In genomic region chr16:35602529-35602928, GRCm38 (mm10) we compare ENCODE assay signal across 21 mouse cellular contexts.
DNase-seq lines count a peak whose midpoint lies in the region; ATAC-seq and TF ChIP-seq lines count a peak whose summit lies in the region.
"Had no signal": no experiment of that assay in that cellular context is flagged by ENCODE, and none has a peak within 500 bp of the region (broad histone marks: within the 10 kb centered on the region; RNA-seq: fewer than 3 reads in every experiment).

No protein-coding gene starts in this region.

- ATAC-seq in hindbrain, postnatal 0 days: no peak
- ATAC-seq in hindbrain, embryonic 13.5 days (ENCODE audit: low FRiP score): no peak
- ATAC-seq: intestine, embryonic 16.5 days had no signal

- H3K4me1 ChIP-seq in hindbrain, postnatal 0 days (ENCODE audit: insufficient read depth, low read length): peaks cover 34% of the 10 kb centered on the region
- peaks cover 81% of the 10 kb centered on the region for H3K4me1 ChIP-seq in hindbrain, embryonic 13.5 days (replicated peaks)
- H3K4me1 ChIP-seq: liver, embryonic 13.5 days had no signal

- no peaks in the 10 kb centered on the region for H3K36me3 ChIP-seq in hindbrain, postnatal 0 days (ENCODE audit: insufficient read depth, low read length)
- H3K36me3 ChIP-seq in hindbrain, embryonic 13.5 days: no peaks in the 10 kb centered on the region
- H3K36me3 ChIP-seq: heart, embryonic 10.5 days; kidney, embryonic 15.5 days; limb, embryonic 13.5 days; liver, embryonic 13.5 days; midbrain, embryonic 12.5 days had no signal

- peak; percentile 45 for DNase-seq in hindbrain, postnatal 0 days (ENCODE audit: low spot score)
- DNase-seq in right cerebral cortex, adult 2 months (ENCODE audit: low spot score in 2 of 2): peak; percentile 63 to 68
- DNase-seq in right cerebral cortex, postnatal 4 days: no peak
- DNase-seq in left cerebral cortex, postnatal 14 days (ENCODE audit: low spot score in 2 of 2): peak; percentile 74 to 77
- DNase-seq in ovary, postnatal 36 days (ENCODE audit: low spot score): no peak
- DNase-seq in thymus, postnatal 14 days: no peak
- DNase-seq: adrenal gland, postnatal 25 days; cerebellum, adult 11-12 months; cerebellum, postnatal 25 days; liver, embryonic 13.5 days; lung, embryonic 14.5 days; lung, postnatal 4 days; thymus, postnatal 36 days had no signal

- no peak overlapping the region for H3K9ac ChIP-seq in hindbrain, postnatal 0 days (replicated peaks; ENCODE audit: low read length)
- H3K9ac ChIP-seq in hindbrain, embryonic 13.5 days: no peak overlapping the region
- H3K9ac ChIP-seq: hindbrain, embryonic 14.5 days; kidney, embryonic 15.5 days; limb, embryonic 13.5 days; liver, embryonic 13.5 days; lung, embryonic 14.5 days; midbrain, embryonic 12.5 days had no signal

- H3K4me2 ChIP-seq in hindbrain, postnatal 0 days (ENCODE audit: low read depth, low read length): no peak overlapping the region
- H3K4me2 ChIP-seq in hindbrain, embryonic 13.5 days: no peak overlapping the region
- H3K4me2 ChIP-seq: hindbrain, embryonic 14.5 days; kidney, embryonic 15.5 days; limb, embryonic 13.5 days; liver, embryonic 13.5 days; lung, embryonic 14.5 days; midbrain, embryonic 12.5 days had no signal

- H3K4me3 ChIP-seq in hindbrain, postnatal 0 days (ENCODE audit: low read length): no peak overlapping the region
- no peak overlapping the region for H3K4me3 ChIP-seq in hindbrain, embryonic 13.5 days
- H3K4me3 ChIP-seq: forebrain, embryonic 10.5 days; heart, embryonic 10.5 days; kidney, embryonic 15.5 days; limb, embryonic 13.5 days; liver, embryonic 13.5 days; midbrain, embryonic 12.5 days had no signal

- H3K9me3 ChIP-seq in hindbrain, postnatal 0 days (ENCODE audit: low read length): no peaks in the 10 kb centered on the region
- no peaks in the 10 kb centered on the region for H3K9me3 ChIP-seq in hindbrain, embryonic 13.5 days
- H3K9me3 ChIP-seq: forebrain, embryonic 10.5 days; heart, embryonic 10.5 days; kidney, embryonic 15.5 days; limb, embryonic 13.5 days; liver, embryonic 13.5 days; midbrain, embryonic 12.5 days had no signal

- WGBS in hindbrain, postnatal 0 days: 42% methylated on average over 9 of the region's 9 CpGs
- 49% methylated on average over 9 of the region's 9 CpGs for WGBS in hindbrain, embryonic 13.5 days

- intact Hi-C loops in left cerebral cortex, postnatal 14 days (cut with DNase I): no loop called here

- no peak for TF ChIP-seq CTCF in hindbrain, postnatal 0 days (IDR thresholded peaks at IDR 0.05; ENCODE audit: low read depth)

- H3K27me3 ChIP-seq in hindbrain, postnatal 0 days (ENCODE audit: insufficient read depth, low read length): no peaks in the 10 kb centered on the region
- no peaks in the 10 kb centered on the region for H3K27me3 ChIP-seq in hindbrain, embryonic 13.5 days
- H3K27me3 ChIP-seq: midbrain, embryonic 12.5 days had no signal

- no peak overlapping the region for H3K27ac ChIP-seq in hindbrain, postnatal 0 days
- no peak overlapping the region for H3K27ac ChIP-seq in hindbrain, embryonic 13.5 days
- H3K27ac ChIP-seq: forebrain, embryonic 10.5 days; heart, embryonic 10.5 days; hindbrain, embryonic 14.5 days; kidney, embryonic 15.5 days; limb, embryonic 13.5 days; liver, embryonic 13.5 days; midbrain, embryonic 12.5 days had no signal

Comparison
In these comparisons a context has a peak if more than half of its experiments do, and no peak if none do; other contexts are left out.
1. DNase-seq: peak in hindbrain, postnatal 0 days (single experiment), right cerebral cortex, adult 2 months (2 of 2) and left cerebral cortex, postnatal 14 days (2 of 2); none in right cerebral cortex, postnatal 4 days (single experiment), ovary, postnatal 36 days (single experiment) and thymus, postnatal 14 days (single experiment).